Comparison of ENCODE assay signal across 7 mouse cellular contexts in the genomic region with DNA sequence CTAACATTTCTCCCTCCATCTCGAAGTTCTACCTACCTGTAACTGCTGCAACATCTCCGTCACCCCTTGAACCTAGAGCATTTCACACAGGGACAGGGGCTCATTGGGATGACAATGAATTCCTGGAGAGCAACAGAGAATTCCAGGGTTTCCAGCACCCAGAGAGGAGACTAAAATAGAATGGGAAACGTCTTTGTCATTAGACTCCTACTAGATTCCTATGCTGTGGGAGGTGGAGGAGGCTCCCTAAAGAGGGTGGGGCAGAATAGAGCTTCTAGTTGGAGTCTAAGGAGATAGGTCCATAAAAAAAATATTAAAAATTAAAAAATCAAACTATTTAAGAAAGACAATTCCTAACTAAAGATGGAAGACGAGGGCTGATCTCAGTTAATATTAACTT. TPM values are rescaled to one million over a fixed set of nuclear protein-coding genes. Genes with fewer than 3 reads are reported as not detected.
A peak's percentile ranks its signal among the peaks of the same experiment; 100 is the strongest.
DNase-seq lines count a peak whose midpoint lies in the region; ATAC-seq and TF ChIP-seq lines count a peak whose summit lies in the region.

No protein-coding gene starts in this region.

- DNase-seq in left cerebral cortex, adult 2 months (ENCODE audit: extremely low spot score in 1 of 2, low spot score in 2 of 2) = peak in 1 of 2 experiments; percentile 15
- DNase-seq in left cerebral cortex, postnatal 14 days (ENCODE audit: low spot score in 2 of 2) = no peak
- DNase-seq in forebrain, embryonic 10.5 days (ENCODE audit: extremely low spot score, low spot score) = no peak
- no peak for DNase-seq in hindbrain, postnatal 0 days (ENCODE audit: low spot score)
- DNase-seq in urinary bladder, postnatal 14 days (ENCODE audit: low spot score) = no peak
- DNase-seq in embryo, embryonic 10 days (ENCODE audit: low spot score) = no peak

- TF ChIP-seq CTCF in left cerebral cortex, adult 2 months (IDR thresholded peaks at IDR 0.05) = no peak
- no peak for TF ChIP-seq CTCF in hindbrain, postnatal 0 days (IDR thresholded peaks at IDR 0.05; ENCODE audit: low read depth)

- H3K36me3 ChIP-seq in forebrain, embryonic 10.5 days (replicated peaks) = no peaks in the 10 kb centered on the region
- H3K36me3 ChIP-seq in hindbrain, postnatal 0 days (ENCODE audit: insufficient read depth, low read length) = no peaks in the 10 kb centered on the region
- H3K36me3 ChIP-seq in neural tube, embryonic 15.5 days = no peaks in the 10 kb centered on the region

- H3K9me3 ChIP-seq in forebrain, embryonic 10.5 days = no peaks in the 10 kb centered on the region
- H3K9me3 ChIP-seq in hindbrain, postnatal 0 days (ENCODE audit: low read length) = no peaks in the 10 kb centered on the region
- H3K9me3 ChIP-seq in neural tube, embryonic 15.5 days (replicated peaks) = no peaks in the 10 kb centered on the region

- H3K27me3 ChIP-seq in forebrain, embryonic 10.5 days (ENCODE audit: poor library complexity, severe bottlenecking) = peaks cover 30% of the 10 kb centered on the region
- H3K27me3 ChIP-seq in hindbrain, postnatal 0 days (ENCODE audit: insufficient read depth, low read length) = no peaks in the 10 kb centered on the region
- H3K27me3 ChIP-seq in neural tube, embryonic 15.5 days (replicated peaks) = no peaks in the 10 kb centered on the region

- WGBS in forebrain, embryonic 10.5 days = 46% methylated on average over 4 of the region's 4 CpGs
- 31% methylated on average over 4 of the region's 4 CpGs for WGBS in hindbrain, postnatal 0 days
- WGBS in neural tube, embryonic 15.5 days = 42% methylated on average over 4 of the region's 4 CpGs

- ATAC-seq in hindbrain, postnatal 0 days = peak; percentile 13; the same call in 1 of the 2 replicates
- ATAC-seq in neural tube, embryonic 15.5 days (ENCODE audit: low FRiP score) = peak; percentile 46; the same call in 1 of the 2 replicates

- intact Hi-C loops in left cerebral cortex, adult 2 months (cut with DNase I) = loop anchor here (1.0 to 5.0 kb wide), 2 partner anchors 40 to 239 kb away; no protein-coding TSS in a partner anchor
- intact Hi-C loops in left cerebral cortex, postnatal 14 days (cut with DNase I) = loop anchor here (5.0 kb wide), 1 partner anchor 210 kb away; no protein-coding TSS in a partner anchor

- peak overlapping the region; percentile 86 for H3K27ac ChIP-seq in left cerebral cortex, adult 2 months
- H3K27ac ChIP-seq in forebrain, embryonic 10.5 days = no peak overlapping the region; the same call in 1 of the 2 replicates
- H3K27ac ChIP-seq in hindbrain, postnatal 0 days = peak overlapping the region; percentile 84; the same call in 1 of the 2 replicates
- H3K27ac ChIP-seq in neural tube, embryonic 15.5 days (replicated peaks) = peak overlapping the region; percentile 96

- peaks cover 15% of the 10 kb centered on the region for H3K4me1 ChIP-seq in forebrain, embryonic 10.5 days
- 0 out of 2 replicates have a peak, but pooled peaks cover 2% of the 10 kb centered on the region for H3K4me1 ChIP-seq in hindbrain, postnatal 0 days (ENCODE audit: insufficient read depth, low read length)
- H3K4me1 ChIP-seq in neural tube, embryonic 15.5 days = peaks cover 16% of the 10 kb centered on the region

- peak overlapping the region; percentile 76; the same call in 1 of the 2 replicates for H3K9ac ChIP-seq in hindbrain, postnatal 0 days (replicated peaks; ENCODE audit: low read length)
- H3K9ac ChIP-seq in neural tube, embryonic 15.5 days (replicated peaks) = peak overlapping the region; percentile 84

- peak overlapping the region; percentile 74 for H3K4me3 ChIP-seq in left cerebral cortex, adult 2 months
- H3K4me3 ChIP-seq in forebrain, embryonic 10.5 days = peak overlapping the region; percentile 68
- H3K4me3 ChIP-seq in hindbrain, postnatal 0 days (ENCODE audit: low read length) = peak overlapping the region; percentile 60
- peak overlapping the region; percentile 69 for H3K4me3 ChIP-seq in neural tube, embryonic 15.5 days (replicated peaks)

- peak overlapping the region; percentile 78 for H3K4me2 ChIP-seq in hindbrain, postnatal 0 days (ENCODE audit: low read depth, low read length)
- H3K4me2 ChIP-seq in neural tube, embryonic 15.5 days = peak overlapping the region; percentile 72

RNA-seq across cellular contexts. Expression of a gene that starts 0.5 kb away (rescaled TPM):
- total RNA-seq in left cerebral cortex, adult 2 months (2021) = 1 to 10 TPM; 6.5 to 6.8 TPM
- total RNA-seq in left cerebral cortex, postnatal 14 days (2021) = 10 to 100 TPM; 12.5 to 14.3 TPM
- 2.3 and 2.7 TPM in 2 replicates for polyA plus RNA-seq in forebrain, embryonic 10.5 days (2016; fragmentation: Nextera tagmentation; extraction: Ambion mirVana)
- total RNA-seq in hindbrain, postnatal 0 days (2014; rRNA removed) = 14.4 and 17.9 TPM in 2 replicates
- polyA plus RNA-seq in hindbrain, postnatal 0 days (2015; fragmentation: Nextera tagmentation; extraction: Ambion mirVana) = 19.7 and 20.0 TPM in 2 replicates
- polyA plus RNA-seq in neural tube, embryonic 15.5 days (2015; fragmentation: Nextera tagmentation; extraction: Ambion mirVana) = 34.9 and 43.4 TPM in 2 replicates
